Mouse (Mus musculus): ENCODE measurements around the gene Taf1c.

Gene Taf1c

GRCm38 (mm10) chr8:119569881-119570280, 35.1 kb downstream of the Taf1c start:
- DNase-seq = no peak

- no peak for DNase-seq
These were observed 36.1 kb downstream of the Taf1c start for GRCm38 (mm10) chr8:119568951-119569350.

GRCm38 (mm10) chr8:119568251-119568650, 36.8 kb downstream of the Taf1c start:
- no peak for DNase-seq

DNA sequence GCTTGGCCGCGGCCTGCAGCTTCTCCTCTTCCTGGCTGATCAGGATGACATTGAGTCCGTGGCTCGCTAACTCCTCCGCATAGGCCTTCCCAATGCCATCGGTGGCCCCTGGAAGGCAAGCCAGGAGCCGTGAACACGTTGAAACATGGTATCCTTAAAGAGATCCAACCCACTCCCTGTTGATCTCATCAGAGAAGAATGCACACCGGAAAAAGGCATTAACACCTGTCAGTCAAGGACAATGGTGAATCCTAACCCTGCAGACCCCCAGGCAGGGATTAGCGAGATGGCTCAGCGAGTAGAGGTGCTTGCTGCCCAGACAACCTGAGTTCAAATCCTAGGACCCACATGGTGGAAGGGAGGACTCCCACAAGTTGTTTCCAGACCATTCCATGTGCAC, 38.7 kb downstream of the Taf1c start:
- no peak for DNase-seq

GRCm38 (mm10) chr8:119563849-119564251, 41.2 kb downstream of the Taf1c start:
- peak; percentile 28 to 31 for DNase-seq

DNA sequence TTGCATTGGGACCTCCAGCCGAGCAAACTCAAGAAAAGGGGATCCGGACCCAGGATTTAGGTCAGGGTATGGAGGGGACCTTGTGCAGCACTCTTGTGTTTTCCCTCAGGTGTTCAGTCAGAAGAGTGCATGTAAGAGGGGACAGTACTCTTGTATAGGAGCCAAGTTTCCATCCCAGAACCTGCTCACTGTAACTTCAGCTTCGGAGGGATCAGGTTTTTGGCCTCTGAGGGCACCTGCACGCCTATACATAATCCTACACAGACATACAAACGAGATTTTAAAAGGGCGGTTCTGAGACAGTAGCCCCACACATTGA, 45.7 kb downstream of the Taf1c start:
- no peak for DNase-seq

DNA sequence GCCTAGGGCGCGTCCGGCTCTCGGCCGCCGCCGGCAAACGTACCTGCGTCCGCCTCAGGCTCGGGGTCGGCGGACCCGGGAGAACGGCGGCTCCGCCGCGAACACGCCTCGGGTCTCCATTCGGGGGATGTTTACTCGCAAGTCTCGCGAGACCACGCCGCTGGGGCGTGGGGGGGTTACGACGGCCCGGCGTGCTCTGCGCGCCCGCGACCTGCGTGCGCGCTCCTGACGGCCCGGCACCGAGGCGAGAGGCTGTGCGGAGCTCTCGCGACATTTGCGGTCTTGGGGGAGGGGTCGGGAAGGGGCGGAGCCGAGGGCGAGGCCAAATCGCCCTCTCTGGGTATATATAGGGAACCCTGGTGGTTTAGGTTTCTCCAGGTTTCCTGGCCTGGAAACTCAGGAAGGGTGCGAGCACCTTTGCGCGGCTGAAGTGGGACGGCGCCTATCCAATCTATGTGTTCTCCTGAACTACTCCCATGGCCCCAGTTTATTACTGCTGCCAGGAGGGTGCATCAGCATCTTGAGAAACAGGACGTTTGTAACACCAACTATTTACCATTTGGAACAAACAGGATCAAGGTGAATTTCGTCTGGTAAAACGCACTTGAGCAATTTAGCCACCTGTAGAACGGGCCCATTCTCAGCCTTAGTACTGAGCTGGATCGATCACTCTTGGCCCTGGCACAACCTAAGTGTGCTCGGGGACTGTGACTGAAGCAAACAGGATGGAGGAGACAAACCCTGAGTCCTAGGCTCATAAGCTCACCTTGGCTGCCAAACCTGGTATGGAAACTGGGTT, 46.2 kb downstream of the Taf1c start, which contains the start of gene Mbtps1:
Mbtps1 (minus strand) TSS at position 133 of the 799 bp plus-strand sequence.
- DNase-seq = peak; percentile 95 to 99

DNA sequence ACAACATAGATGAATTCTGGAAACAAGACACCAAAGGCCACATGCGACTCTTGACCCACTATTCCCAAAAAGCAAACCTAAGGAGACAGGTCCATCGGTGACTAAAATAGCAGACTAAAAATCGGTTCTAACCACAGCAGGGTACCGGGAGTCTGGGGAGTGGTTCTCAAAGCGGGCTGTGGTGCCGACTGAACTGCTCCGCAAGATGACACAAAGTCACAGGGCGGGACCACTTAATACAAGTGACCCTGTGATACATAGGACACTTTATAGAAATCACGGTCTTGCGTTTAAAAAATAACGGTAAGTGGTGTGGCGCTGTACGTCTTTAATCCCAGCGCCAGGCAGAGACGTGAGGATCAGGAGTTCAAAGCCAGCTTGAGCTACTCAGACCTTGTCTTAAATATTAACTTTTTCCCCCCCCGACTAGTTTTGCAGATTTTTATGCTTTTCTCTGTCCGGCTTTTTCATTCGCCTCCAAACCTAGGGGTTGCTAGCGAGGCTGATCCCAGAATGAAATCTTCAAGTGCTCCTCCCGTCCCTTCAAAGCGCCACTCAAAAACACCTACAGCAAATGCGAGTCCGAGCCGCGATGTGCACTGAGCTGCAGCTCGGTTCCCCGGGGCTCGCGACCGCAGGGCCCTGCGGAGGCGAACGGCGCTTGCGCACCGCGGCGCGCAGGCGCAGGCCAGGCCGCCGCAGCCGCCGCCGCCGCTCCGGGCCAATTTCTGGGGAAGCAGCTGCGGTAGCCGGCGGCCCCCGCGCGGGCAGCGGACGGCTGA, 47.0 kb downstream of the Taf1c start:
- DNase-seq = peak in 1 of 2 experiments; percentile 71

GRCm38 (mm10) chr8:119557132-119557531, 47.9 kb downstream of the Taf1c start:
- DNase-seq = no peak

GRCm38 (mm10) chr8:119555861-119556260, 49.2 kb downstream of the Taf1c start:
- no peak for DNase-seq

DNA sequence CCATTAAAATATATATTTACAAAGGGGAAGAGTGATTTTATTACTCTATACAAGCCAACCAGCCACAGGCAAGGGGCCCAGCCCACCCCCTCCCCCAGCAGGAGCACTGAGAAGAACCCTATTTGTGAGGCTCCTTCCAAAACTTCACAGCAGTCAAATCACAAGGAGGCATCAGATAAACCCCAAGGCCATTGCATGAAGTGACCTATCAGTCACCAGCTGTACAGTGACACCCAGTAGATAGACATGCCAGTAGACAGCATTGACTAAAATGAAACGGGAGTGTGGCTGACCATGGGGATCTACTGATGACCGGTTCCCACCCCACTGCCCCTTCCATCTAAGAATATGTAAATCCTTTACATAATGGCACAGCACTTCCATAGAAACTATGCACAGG, 52.1 kb downstream of the Taf1c start:
- DNase-seq = no peak

DNA sequence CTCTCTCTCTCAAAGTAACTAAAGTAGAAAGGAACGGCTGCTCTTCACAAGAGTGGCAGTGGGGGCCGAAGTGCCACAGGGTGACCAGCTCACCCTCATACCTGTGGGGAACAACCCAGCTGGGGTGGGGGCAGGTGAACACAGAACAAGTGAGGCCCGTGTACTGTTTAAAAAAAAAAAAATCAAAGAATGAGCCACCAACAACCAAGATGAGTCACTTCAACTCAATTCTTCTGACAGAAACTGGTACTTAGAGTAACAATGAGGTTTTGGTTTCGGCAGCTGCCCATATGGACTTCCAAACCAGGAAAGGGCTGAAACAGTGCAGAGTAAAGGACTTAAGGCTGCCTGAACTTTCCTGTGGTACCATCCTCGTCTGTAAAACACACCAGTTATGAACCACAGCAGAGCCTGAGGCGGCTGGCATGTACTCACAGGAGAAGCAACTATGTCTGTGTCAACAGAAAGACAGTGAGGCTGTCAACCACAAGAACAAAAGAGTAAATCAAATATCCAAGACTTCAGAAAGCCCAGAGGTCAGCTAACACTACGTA, 56.4 kb downstream of the Taf1c start:
- DNase-seq = no peak
